Mouse (Mus musculus): ENCODE measurements around the gene Cenpv. TPM values are rescaled to one million over a fixed set of nuclear protein-coding genes. Genes with fewer than 3 reads are reported as not detected.
A peak's percentile ranks its signal among the peaks of the same experiment; 100 is the strongest.

Cenpv gene
- polyA plus RNA-seq, 1 experiment = 45.2 TPM

DNA sequence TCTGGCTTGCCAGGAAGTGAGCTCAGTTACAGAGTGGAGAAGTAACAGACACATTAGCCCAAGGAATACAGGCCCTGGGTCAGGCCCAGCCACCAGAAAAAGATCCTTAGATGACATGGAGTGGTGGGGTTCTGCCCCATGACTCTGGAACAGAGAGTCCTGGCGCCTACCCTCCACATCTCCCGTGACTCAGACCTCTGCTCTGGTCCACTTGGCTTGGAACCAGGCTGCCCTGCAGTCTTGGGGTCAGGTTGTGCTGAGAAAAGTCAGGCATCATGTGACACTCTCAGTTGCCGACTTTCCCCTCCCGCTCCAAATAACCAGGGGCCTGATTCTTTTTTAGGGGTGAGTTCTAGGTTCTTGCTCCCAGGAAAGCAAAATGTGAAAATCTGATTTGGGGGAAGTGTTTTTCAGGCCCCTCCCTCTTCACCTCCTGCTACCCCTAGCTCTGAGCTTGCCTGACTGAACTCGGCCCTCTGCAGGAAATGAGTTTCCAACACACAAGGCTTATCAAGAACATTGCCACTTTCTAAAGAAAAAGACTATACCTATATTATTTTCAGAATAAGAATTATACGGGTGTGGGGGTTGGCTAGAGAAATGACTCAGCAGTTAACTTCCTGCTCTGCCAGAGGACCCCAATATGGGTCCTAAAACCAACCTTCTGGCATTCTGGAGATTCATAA is 20.0 kb upstream of the Cenpv start:
- peak overlapping the region; percentile 78 for H3K27ac ChIP-seq (replicated peaks; ENCODE audit: low read depth, low read length)
- peaks cover 6% of the 10 kb centered on the region; the same call in 1 of the 2 replicates for H3K4me1 ChIP-seq (ENCODE audit: control insufficient read depth, insufficient read depth, insufficient read length, low read length)
- H3K4me3 ChIP-seq (ENCODE audit: insufficient read depth, low read depth, low read length) = no peak overlapping the region

DNA sequence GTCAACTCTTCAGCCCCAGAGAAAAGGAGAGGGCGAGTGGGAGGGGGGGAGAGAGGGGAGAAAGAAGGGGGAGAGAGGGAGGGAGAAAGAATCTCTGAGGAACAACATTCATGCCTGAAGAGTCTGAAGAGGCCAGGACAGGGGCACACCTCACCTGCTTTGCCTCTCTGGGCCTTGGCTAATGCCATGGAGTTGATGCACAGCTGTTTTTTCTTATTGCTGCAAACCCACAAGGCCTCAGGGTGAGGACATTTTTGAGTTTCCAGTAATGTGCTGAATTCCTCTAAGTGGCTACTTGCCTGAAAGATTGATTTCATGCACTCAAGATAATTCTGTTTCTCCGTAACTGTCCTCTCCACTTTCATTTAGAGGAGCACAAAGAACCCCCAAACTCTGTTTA is 19.1 kb upstream of the Cenpv start:
- H3K4me1 ChIP-seq (ENCODE audit: control insufficient read depth, insufficient read depth, insufficient read length, low read length) = peaks cover 6% of the 10 kb centered on the region; the same call in 1 of the 2 replicates
- no peak overlapping the region for H3K4me3 ChIP-seq (ENCODE audit: insufficient read depth, low read depth, low read length)
- peak overlapping the region; percentile 78; the same call in 1 of the 2 replicates for H3K27ac ChIP-seq (replicated peaks; ENCODE audit: low read depth, low read length)

DNA sequence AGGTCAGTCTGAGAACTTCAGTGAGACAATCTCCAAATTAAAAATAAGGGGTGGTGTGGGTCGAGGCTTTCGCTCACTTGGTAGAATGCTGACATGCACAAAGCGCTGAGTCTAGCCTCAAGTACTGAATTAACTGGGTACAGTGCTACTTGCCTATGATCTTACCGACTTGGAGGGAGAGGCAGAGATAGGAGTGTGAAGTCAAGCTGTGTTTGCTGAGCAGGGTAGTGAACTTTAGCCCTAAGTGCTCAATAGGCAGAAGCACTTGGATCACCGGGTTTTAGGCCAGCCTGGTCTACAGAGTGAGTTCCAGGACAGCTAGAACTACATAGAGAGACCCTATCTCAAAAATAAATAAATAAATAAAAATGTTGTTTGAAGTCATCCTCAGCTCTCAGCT is 18.1 kb upstream of the Cenpv start:
- Histone ChIP-seq H3K4me3 (ENCODE audit: insufficient read depth, low read depth, low read length) (no peak overlapping the region), H3K27ac (replicated peaks; ENCODE audit: low read depth, low read length) (peak overlapping the region; percentile 52; the same call in 1 of the 2 replicates), H3K4me1 (ENCODE audit: control insufficient read depth, insufficient read depth, insufficient read length, low read length) (peaks cover 6% of the 10 kb centered on the region; the same call in 1 of the 2 replicates)

DNA sequence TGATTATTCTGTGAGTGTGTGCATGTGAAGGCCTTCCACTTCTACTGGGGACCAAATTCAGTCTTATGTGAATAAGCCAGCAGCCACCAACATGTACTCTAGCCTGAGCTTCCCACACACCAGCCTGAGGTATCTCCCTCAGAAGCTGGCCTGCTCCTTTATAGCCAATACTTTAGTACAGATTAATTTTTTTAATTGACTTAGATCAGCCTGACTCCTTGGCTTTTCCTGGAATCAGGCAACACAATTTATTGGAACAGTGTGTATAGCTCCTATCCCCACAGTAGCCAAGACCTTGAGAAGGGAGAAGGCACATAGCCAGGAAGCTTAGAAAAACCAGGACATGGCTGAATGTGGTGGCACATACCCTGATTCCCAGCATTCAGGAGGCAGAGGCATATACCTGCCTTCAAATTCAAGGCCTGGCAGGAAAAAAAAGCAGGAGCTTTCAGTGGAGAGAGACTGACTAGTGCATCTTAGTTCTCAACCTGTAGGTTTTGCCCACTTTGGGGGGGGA is 16.9 kb upstream of the Cenpv start:
- Histone ChIP-seq H3K27ac (replicated peaks; ENCODE audit: low read depth, low read length) (no peak overlapping the region), H3K4me3 (ENCODE audit: insufficient read depth, low read depth, low read length) (no peak overlapping the region), H3K4me1 (ENCODE audit: control insufficient read depth, insufficient read depth, insufficient read length, low read length) (peaks cover 6% of the 10 kb centered on the region; the same call in 1 of the 2 replicates)

DNA sequence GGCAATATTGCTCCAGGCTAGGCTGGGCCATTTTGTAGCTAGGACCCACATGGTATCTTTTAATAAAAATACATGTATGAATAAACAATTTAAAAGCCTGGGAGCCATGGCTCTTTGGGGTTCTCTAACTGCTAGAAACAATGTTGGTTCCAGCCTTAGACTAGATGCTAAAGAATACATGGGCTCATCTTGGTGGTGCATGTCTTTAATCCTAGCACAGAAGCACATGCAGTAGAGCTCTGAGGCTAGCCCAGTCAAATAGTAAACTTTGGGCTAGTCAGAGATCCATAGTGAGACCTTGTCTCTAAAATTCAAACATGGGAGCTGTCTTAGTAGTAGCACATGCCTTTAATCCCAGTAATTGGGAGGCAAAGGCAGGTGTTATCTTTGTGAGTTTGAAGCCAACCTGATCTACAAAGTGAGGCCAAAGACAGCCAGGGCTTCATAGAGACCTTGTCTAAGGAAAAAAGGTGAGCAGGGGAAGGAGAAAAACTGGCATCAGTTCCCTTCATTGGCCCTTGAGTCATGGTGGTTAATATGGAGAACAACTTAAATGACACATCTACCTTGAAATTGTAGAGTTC is 16.0 kb upstream of the Cenpv start:
- Histone ChIP-seq H3K4me3 (ENCODE audit: insufficient read depth, low read depth, low read length) (no peak overlapping the region), H3K27ac (replicated peaks; ENCODE audit: low read depth, low read length) (no peak overlapping the region), H3K4me1 (ENCODE audit: control insufficient read depth, insufficient read depth, insufficient read length, low read length) (peaks cover 6% of the 10 kb centered on the region; the same call in 1 of the 2 replicates)

DNA sequence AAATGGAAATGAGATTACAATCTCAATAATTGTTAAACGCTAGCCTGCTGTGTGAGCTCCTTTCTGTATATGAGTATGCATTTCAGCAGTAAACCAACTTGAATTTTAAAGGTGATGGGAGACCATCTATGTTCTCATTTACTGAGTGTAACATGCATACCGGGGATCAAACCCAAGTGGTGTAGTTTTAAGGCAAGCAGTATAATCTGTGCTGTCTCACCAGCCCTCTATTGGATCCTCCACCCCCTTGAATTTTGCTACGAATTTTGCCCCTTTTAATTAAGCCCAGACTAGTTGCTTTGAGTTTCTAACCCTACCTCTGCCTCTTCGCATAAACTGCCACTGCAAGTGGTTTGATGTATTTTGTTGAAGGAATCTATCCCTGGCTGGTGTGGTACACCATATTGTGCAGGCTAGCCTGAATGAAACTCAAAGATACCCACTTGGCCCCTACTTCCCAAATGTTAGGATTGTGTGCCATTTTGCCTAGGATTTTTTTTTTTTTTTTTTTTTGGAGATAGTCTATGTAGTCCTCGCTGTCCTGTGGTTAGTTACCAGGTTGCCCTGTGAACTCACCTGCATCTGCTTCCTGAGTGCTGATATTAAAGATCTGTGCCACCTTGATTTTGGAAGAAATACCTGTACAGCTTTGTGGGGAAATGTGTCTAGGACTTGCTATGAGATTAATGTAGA is 15.2 kb upstream of the Cenpv start:
- peak overlapping the region; percentile 40 for H3K4me3 ChIP-seq (ENCODE audit: insufficient read depth, low read depth, low read length)
- no peak overlapping the region for H3K27ac ChIP-seq (replicated peaks; ENCODE audit: low read depth, low read length)
- H3K4me1 ChIP-seq (ENCODE audit: control insufficient read depth, insufficient read depth, insufficient read length, low read length) = peaks cover 6% of the 10 kb centered on the region; the same call in 1 of the 2 replicates

DNA sequence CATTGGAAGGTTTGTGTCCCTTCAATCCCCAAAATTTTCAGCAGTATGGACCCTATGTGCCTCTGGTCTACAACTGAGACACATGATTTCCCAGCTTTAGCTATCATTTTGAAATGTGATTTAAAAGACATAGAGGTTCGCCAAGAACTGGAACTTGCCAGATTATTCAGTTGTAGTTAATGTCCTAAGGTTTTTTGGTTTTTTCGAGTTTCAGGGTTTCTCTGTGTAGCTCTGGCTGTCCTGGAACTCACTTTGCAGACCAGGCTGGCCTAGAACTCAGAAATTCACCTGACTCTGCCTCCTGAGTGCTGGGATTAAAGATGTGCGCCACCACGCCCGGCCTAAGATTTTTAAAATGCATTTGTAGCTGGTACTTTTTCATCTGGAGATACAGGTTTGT is 14.6 kb upstream of the Cenpv start:
- H3K27ac ChIP-seq (replicated peaks; ENCODE audit: low read depth, low read length) = no peak overlapping the region
- peaks cover 2% of the 10 kb centered on the region; the same call in 1 of the 2 replicates for H3K4me1 ChIP-seq (ENCODE audit: control insufficient read depth, insufficient read depth, insufficient read length, low read length)
- H3K4me3 ChIP-seq (ENCODE audit: insufficient read depth, low read depth, low read length) = peak overlapping the region; percentile 40

DNA sequence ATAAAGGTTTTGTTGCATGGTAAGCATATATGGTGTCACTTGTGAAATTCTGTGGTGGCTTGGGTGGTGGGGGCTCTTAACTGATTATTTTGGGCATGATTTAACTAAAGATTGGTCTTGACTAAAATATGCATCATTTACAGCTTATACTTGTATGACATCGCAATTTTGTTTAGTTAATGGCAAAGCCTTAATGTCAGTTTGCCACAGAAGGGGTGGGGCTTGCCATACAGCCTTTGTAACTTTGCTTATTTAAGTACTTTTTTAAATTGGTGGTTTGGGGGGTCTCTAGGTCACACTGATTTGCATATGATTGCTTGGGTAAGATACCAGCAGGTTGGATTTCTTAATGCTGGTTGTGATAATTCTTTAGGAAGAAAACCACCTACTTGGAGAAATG is 14.1 kb upstream of the Cenpv start:
- H3K27ac ChIP-seq (replicated peaks; ENCODE audit: low read depth, low read length) = no peak overlapping the region
- H3K4me1 ChIP-seq (ENCODE audit: control insufficient read depth, insufficient read depth, insufficient read length, low read length) = peaks cover 2% of the 10 kb centered on the region; the same call in 1 of the 2 replicates
- peak overlapping the region; percentile 40 for H3K4me3 ChIP-seq (ENCODE audit: insufficient read depth, low read depth, low read length)

DNA sequence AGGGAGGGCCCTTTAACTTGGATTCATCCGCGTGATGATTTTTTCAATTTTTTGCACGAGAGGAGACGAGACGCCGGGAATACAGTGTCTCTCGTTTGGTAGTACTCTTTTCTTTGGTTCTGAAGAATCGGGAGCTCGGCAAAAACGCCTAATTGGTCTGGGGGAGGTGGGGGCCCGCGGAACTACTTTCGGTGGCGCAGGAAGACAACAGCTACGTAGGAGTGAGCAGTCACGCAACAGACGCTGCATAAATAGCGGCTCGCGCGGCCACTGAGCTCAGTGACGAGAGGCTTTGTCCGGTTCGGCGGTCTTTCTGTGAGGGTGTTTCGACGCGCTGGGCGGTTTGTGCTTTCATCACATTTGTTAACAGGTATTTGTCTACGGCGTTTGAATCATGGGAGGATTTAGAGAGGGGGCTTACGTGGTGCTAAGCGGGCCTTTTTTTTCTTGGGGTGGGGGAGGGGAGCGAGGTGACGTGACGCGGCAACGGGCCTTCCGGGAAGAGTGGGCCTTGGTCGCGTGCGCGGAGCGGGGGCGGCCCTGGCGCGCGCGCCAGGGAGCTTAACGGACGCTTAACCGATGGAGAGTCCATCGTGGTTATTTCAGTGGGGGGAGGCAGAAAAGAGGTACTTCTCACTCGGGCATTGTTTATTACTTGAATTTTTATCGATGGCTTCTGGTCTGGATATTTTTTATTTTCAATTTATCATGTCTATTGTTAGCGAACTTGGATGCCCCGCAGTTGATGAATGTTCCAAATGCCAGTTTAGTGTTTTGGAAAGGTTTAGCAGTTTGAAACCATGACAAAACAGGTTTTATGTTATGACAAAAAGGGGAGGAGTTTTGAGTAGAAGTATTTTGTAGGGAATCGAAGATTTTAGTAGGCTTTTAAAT is 12.4 kb upstream of the Cenpv start:
- Histone ChIP-seq H3K4me1 (ENCODE audit: control insufficient read depth, insufficient read depth, insufficient read length, low read length) (peaks cover 2% of the 10 kb centered on the region; the same call in 1 of the 2 replicates), H3K27ac (replicated peaks; ENCODE audit: low read depth, low read length) (peak overlapping the region; percentile 93), H3K4me3 (ENCODE audit: insufficient read depth, low read depth, low read length) (peak overlapping the region; percentile 68)

DNA sequence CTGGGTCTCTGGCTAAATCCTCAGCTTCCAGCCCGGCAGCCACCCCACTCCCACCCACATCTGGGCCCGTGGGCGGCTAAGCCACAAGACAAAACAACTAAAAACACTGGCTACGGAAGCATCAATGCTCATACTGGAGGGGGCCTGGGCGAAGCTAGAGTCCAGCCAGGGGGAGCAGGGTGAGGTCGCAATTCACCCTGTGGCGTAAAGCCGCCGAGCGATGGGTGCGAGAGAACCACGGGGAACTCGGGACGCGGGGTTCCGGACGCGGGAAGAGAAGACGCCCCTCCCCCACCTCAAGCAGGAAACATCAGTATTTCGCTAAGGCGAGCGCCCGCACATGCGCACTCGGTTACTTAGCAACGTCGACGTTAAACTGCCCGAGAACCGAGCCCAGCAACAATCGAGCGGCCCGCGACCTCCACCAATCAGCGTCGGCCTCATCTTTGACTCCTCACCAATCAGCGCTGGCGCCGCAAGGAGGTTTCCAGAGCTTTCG is 11.7 kb upstream of the Cenpv start, which contains the start of gene Ubb:
Gene Ubb, plus strand, starts transcription at position 445 of the 499 bp plus-strand sequence.
- H3K4me3 ChIP-seq (ENCODE audit: insufficient read depth, low read depth, low read length) = peak within 1 kb of the TSS; percentile 82
- peaks cover 2% of the 10 kb centered on the region; the same call in 1 of the 2 replicates for H3K4me1 ChIP-seq (ENCODE audit: control insufficient read depth, insufficient read depth, insufficient read length, low read length)
- H3K27ac ChIP-seq (replicated peaks; ENCODE audit: low read depth, low read length) = peak within 1 kb of the TSS; percentile 99

DNA sequence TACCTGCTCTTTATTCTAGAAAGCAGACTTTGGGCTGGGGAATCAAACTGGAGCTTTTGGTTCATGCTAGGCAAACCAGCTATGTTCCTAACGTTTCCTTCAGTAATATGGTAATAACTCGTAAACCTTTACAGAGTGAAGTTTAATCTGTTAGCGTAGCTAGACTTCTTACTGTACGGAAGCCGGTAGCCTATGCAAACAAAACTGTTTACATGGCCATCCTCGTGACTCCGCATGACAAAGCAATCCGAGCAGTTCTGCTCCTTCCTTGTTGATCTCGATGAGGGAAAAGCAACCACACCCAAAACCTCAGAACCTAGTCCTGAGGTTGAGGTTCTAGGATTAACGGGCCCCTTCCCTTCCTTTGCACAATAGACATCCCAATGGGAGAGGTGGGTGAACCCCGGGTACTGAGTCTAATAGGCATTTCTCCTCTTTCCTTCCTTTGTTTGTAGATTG is 11.2 kb upstream of the Cenpv start:
- peaks cover 2% of the 10 kb centered on the region; the same call in 1 of the 2 replicates for H3K4me1 ChIP-seq (ENCODE audit: control insufficient read depth, insufficient read depth, insufficient read length, low read length)

DNA sequence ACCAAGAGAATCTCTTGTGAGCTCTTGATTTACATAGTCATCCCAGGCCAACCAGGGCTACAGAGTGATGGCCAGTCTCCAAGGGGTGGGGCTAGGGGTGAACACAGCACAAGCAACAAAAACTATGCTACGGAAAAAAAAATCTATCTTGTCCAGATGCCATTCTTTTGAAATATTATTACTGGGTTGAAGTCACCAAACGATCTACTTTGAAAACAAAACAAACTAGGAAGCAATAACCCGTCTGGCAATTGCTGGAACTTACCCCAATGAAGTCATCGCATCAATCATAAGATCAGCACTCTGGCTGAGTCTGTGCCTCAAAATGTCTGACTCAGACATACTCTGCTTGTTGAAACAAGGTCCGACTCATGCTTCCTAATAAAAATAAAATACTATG is 10.7 kb upstream of the Cenpv start:
- peak overlapping the region; percentile 82 for H3K4me3 ChIP-seq (ENCODE audit: insufficient read depth, low read depth, low read length)
- peak overlapping the region; percentile 99 for H3K27ac ChIP-seq (replicated peaks; ENCODE audit: low read depth, low read length)
- peaks cover 2% of the 10 kb centered on the region; the same call in 1 of the 2 replicates for H3K4me1 ChIP-seq (ENCODE audit: control insufficient read depth, insufficient read depth, insufficient read length, low read length)

More for the DNA sequence above, 11.2 kb upstream of the Cenpv start:
- Histone ChIP-seq H3K27ac (replicated peaks; ENCODE audit: low read depth, low read length) (peak overlapping the region; percentile 99), H3K4me3 (ENCODE audit: insufficient read depth, low read depth, low read length) (peak overlapping the region; percentile 82)

DNA sequence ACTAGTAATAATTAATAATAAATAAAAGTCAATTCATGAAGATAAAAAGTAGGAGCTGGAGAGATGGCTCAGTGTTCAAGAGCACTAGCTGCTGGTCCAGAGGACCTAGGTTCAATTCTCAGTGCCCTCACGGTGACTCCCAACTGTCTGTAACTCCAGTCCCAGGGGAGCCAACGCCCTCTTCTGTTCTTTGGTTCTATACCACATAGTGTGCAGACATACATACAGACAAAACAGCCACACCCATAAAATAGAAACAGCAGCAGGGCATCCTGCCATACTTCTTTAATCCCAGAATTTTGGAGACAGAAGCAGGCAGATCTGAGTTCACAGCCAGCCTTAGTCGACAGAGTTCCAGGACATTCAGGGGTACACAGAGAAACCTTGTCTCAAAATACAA is 4.9 kb upstream of the Cenpv start:
- H3K27ac ChIP-seq (replicated peaks; ENCODE audit: low read depth, low read length) = no peak overlapping the region
- no peaks in the 10 kb centered on the region for H3K4me1 ChIP-seq (ENCODE audit: control insufficient read depth, insufficient read depth, insufficient read length, low read length)
- H3K4me3 ChIP-seq (ENCODE audit: insufficient read depth, low read depth, low read length) = no peak overlapping the region

DNA sequence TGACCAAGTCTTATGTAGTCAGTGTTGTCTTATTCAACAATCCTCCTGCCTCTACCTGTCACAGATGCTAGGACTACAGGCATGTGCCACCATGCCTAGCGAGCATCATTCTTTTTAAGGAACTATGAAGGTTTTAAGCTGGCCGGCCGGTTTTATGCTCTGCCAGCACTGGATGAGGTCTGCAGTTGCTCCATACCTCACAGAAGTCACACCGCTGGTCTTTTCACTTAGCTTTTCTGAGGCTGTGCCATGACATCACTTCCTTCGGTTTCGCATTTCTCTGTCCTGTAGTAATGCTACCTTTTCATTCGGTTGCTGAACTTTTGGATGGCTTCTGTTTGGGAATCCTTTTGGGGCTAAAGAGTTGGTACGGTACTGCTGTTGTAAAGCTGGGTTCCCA is 2.5 kb upstream of the Cenpv start:
- H3K4me1 ChIP-seq (ENCODE audit: control insufficient read depth, insufficient read depth, insufficient read length, low read length) = no peaks in the 10 kb centered on the region
- no peak overlapping the region for H3K4me3 ChIP-seq (ENCODE audit: insufficient read depth, low read depth, low read length)
- H3K27ac ChIP-seq (replicated peaks; ENCODE audit: low read depth, low read length) = no peak overlapping the region
